Mouse (Mus musculus): Measurements from ENCODE around the gene Golga5. TPM values are rescaled to one million over a fixed set of nuclear protein-coding genes. Genes with fewer than 3 reads are reported as not detected.
A peak's percentile ranks its signal among the peaks of the same experiment; 100 is the strongest.

The Golga5 gene
- polyA plus RNA-seq, 1 experiment from 2014 or later = 29.3 TPM

GRCm38 (mm10) chr12:102497905-102498304, 29.0 kb downstream of the Golga5 start:
- DNase-seq (ENCODE audit: low spot score) (no peak), ATAC-seq (ENCODE audit: low FRiP score, low TSS enrichment) (no peak)
- no peak overlapping the region for H3K4me3 ChIP-seq (ENCODE audit: low read depth, low read length)
- no peaks in the 10 kb centered on the region for H3K27me3 ChIP-seq (ENCODE audit: control insufficient read depth, insufficient read depth, low read length)
- no peak overlapping the region for H3K4me2 ChIP-seq (replicated peaks; ENCODE audit: low read depth)
- 82% methylated on average over 2 of the region's 2 CpGs for WGBS
- no peaks in the 10 kb centered on the region for H3K9me3 ChIP-seq (ENCODE audit: control insufficient read depth, low read length)
- H3K9ac ChIP-seq (ENCODE audit: low read length) = no peak overlapping the region
- TF ChIP-seq EP300 (optimal IDR thresholded peaks at IDR 0.05) (no peak), CTCF (IDR thresholded peaks at IDR 0.05; ENCODE audit: low read depth) (peak; percentile 44)
- H3K27ac ChIP-seq (replicated peaks) = no peak overlapping the region
- no peaks in the 10 kb centered on the region for H3K4me1 ChIP-seq (replicated peaks; ENCODE audit: control insufficient read depth, insufficient read depth)
- peaks cover 14% of the 10 kb centered on the region for H3K36me3 ChIP-seq (ENCODE audit: control insufficient read depth, insufficient read depth, low read length)

- DNase-seq (ENCODE audit: low spot score) = peak; percentile 22
- Histone ChIP-seq H3K4me1 (replicated peaks; ENCODE audit: control insufficient read depth, insufficient read depth) (no peaks in the 10 kb centered on the region), H3K27ac (replicated peaks) (0 out of 2 replicates have a peak overlapping the region, but pooled peaks have one; percentile 24), H3K4me2 (replicated peaks; ENCODE audit: low read depth) (0 out of 2 replicates have a peak overlapping the region, but pooled peaks have one; percentile 8), H3K27me3 (ENCODE audit: control insufficient read depth, insufficient read depth, low read length) (no peaks in the 10 kb centered on the region), H3K4me3 (ENCODE audit: low read depth, low read length) (no peak overlapping the region), H3K36me3 (ENCODE audit: control insufficient read depth, insufficient read depth, low read length) (peaks cover 12% of the 10 kb centered on the region; the same call in 1 of the 2 replicates), H3K9me3 (ENCODE audit: control insufficient read depth, low read length) (no peaks in the 10 kb centered on the region), H3K9ac (ENCODE audit: low read length) (no peak overlapping the region)
- TF ChIP-seq CTCF (IDR thresholded peaks at IDR 0.05; ENCODE audit: low read depth) = no peak
- TF ChIP-seq EP300 (optimal IDR thresholded peaks at IDR 0.05) = no peak
- ATAC-seq (ENCODE audit: low FRiP score, low TSS enrichment) = peak; percentile 60; the same call in 1 of the 2 replicates
- 33% methylated on average over 8 of the region's 8 CpGs for WGBS
These were observed 29.8 kb downstream of the Golga5 start for GRCm38 (mm10) chr12:102498726-102499125.

GRCm38 (mm10) chr12:102499210-102499609, 30.3 kb downstream of the Golga5 start:
- TF ChIP-seq EP300 (optimal IDR thresholded peaks at IDR 0.05) = no peak
- TF ChIP-seq CTCF (IDR thresholded peaks at IDR 0.05; ENCODE audit: low read depth) = no peak
- H3K36me3 ChIP-seq (ENCODE audit: control insufficient read depth, insufficient read depth, low read length) = 0 out of 2 replicates have a peak, but pooled peaks cover 12% of the 10 kb centered on the region
- H3K9me3 ChIP-seq (ENCODE audit: control insufficient read depth, low read length) = no peaks in the 10 kb centered on the region
- H3K27ac ChIP-seq (replicated peaks) = 0 out of 2 replicates have a peak overlapping the region, but pooled peaks have one; percentile 13
- no peak overlapping the region for H3K9ac ChIP-seq (ENCODE audit: low read length)
- no peaks in the 10 kb centered on the region for H3K4me1 ChIP-seq (replicated peaks; ENCODE audit: control insufficient read depth, insufficient read depth)
- WGBS = 82% methylated on average over 5 of the region's 5 CpGs
- no peak overlapping the region for H3K4me2 ChIP-seq (replicated peaks; ENCODE audit: low read depth)
- ATAC-seq (ENCODE audit: low FRiP score, low TSS enrichment) = no peak
- H3K27me3 ChIP-seq (ENCODE audit: control insufficient read depth, insufficient read depth, low read length) = no peaks in the 10 kb centered on the region
- DNase-seq (ENCODE audit: low spot score) = no peak
- no peak overlapping the region for H3K4me3 ChIP-seq (ENCODE audit: low read depth, low read length)

- Histone ChIP-seq H3K27me3 (ENCODE audit: control insufficient read depth, insufficient read depth, low read length) (no peaks in the 10 kb centered on the region), H3K27ac (replicated peaks) (no peak overlapping the region), H3K4me2 (replicated peaks; ENCODE audit: low read depth) (no peak overlapping the region), H3K4me1 (replicated peaks; ENCODE audit: control insufficient read depth, insufficient read depth) (no peaks in the 10 kb centered on the region), H3K9ac (ENCODE audit: low read length) (no peak overlapping the region), H3K9me3 (ENCODE audit: control insufficient read depth, low read length) (no peaks in the 10 kb centered on the region), H3K36me3 (ENCODE audit: control insufficient read depth, insufficient read depth, low read length) (0 out of 2 replicates have a peak, but pooled peaks cover 12% of the 10 kb centered on the region), H3K4me3 (ENCODE audit: low read depth, low read length) (no peak overlapping the region)
- DNase-seq (ENCODE audit: low spot score) = no peak
- no peak for ATAC-seq (ENCODE audit: low FRiP score, low TSS enrichment)
- 66% methylated on average over 4 of the region's 4 CpGs for WGBS
- TF ChIP-seq CTCF (IDR thresholded peaks at IDR 0.05; ENCODE audit: low read depth) (peak; percentile 51), EP300 (optimal IDR thresholded peaks at IDR 0.05) (no peak)
These were observed 30.8 kb downstream of the Golga5 start for GRCm38 (mm10) chr12:102499723-102500122.

GRCm38 (mm10) chr12:102501038-102501437, 32.1 kb downstream of the Golga5 start:
- no peak for ATAC-seq (ENCODE audit: low FRiP score, low TSS enrichment)
- no peaks in the 10 kb centered on the region for H3K9me3 ChIP-seq (ENCODE audit: control insufficient read depth, low read length)
- 0 out of 2 replicates have a peak, but pooled peaks cover 12% of the 10 kb centered on the region for H3K36me3 ChIP-seq (ENCODE audit: control insufficient read depth, insufficient read depth, low read length)
- no peak for TF ChIP-seq CTCF (IDR thresholded peaks at IDR 0.05; ENCODE audit: low read depth)
- TF ChIP-seq EP300 (optimal IDR thresholded peaks at IDR 0.05) = no peak
- DNase-seq (ENCODE audit: low spot score) = no peak
- H3K27me3 ChIP-seq (ENCODE audit: control insufficient read depth, insufficient read depth, low read length) = no peaks in the 10 kb centered on the region
- H3K27ac ChIP-seq (replicated peaks) = no peak overlapping the region
- no peak overlapping the region for H3K4me2 ChIP-seq (replicated peaks; ENCODE audit: low read depth)
- no peak overlapping the region for H3K4me3 ChIP-seq (ENCODE audit: low read depth, low read length)
- WGBS = 91% methylated on average over 2 of the region's 2 CpGs
- no peak overlapping the region for H3K9ac ChIP-seq (ENCODE audit: low read length)
- no peaks in the 10 kb centered on the region for H3K4me1 ChIP-seq (replicated peaks; ENCODE audit: control insufficient read depth, insufficient read depth)

- TF ChIP-seq EP300 (optimal IDR thresholded peaks at IDR 0.05) (no peak), CTCF (IDR thresholded peaks at IDR 0.05; ENCODE audit: low read depth) (no peak)
- Histone ChIP-seq H3K4me1 (replicated peaks; ENCODE audit: control insufficient read depth, insufficient read depth) (no peaks in the 10 kb centered on the region), H3K4me2 (replicated peaks; ENCODE audit: low read depth) (no peak overlapping the region), H3K9ac (ENCODE audit: low read length) (no peak overlapping the region), H3K9me3 (ENCODE audit: control insufficient read depth, low read length) (no peaks in the 10 kb centered on the region), H3K27ac (replicated peaks) (no peak overlapping the region), H3K4me3 (ENCODE audit: low read depth, low read length) (no peak overlapping the region), H3K36me3 (ENCODE audit: control insufficient read depth, insufficient read depth, low read length) (0 out of 2 replicates have a peak, but pooled peaks cover 7% of the 10 kb centered on the region), H3K27me3 (ENCODE audit: control insufficient read depth, insufficient read depth, low read length) (no peaks in the 10 kb centered on the region)
- no peak for ATAC-seq (ENCODE audit: low FRiP score, low TSS enrichment)
- WGBS = 76% methylated on average over 8 of the region's 8 CpGs
- DNase-seq (ENCODE audit: low spot score) = no peak
These were observed 33.1 kb downstream of the Golga5 start for GRCm38 (mm10) chr12:102501848-102502595.

All from stomach, postnatal 0 days (tissue).